ENCODE assay signal across 17 mouse cellular contexts in genomic region chr15:97256411-97256810, GRCm38 (mm10).
"Had no signal": no experiment of that assay in that cellular context is flagged by ENCODE, and none has a peak within 500 bp of the region (broad histone marks: within the 10 kb centered on the region; RNA-seq: fewer than 3 reads in every experiment).

No protein-coding gene starts in this region.

- H3K27ac ChIP-seq: midbrain, embryonic 10.5 days; midbrain, embryonic 12.5 days; neural tube, embryonic 13.5 days; neural tube, embryonic 15.5 days had no signal

- ATAC-seq: midbrain, embryonic 16.5 days had no signal

- DNase-seq: lung, postnatal 4 days; midbrain, embryonic 14.5 days; retina, postnatal 1 day; right cerebral cortex, adult 18-20 months; right cerebral cortex, postnatal 25 days; right cerebral cortex, postnatal 4 days; spleen, adult 18-20 months; thymus, adult 2 months; thymus, postnatal 25 days; thymus, postnatal 4 days had no signal

- H3K4me3 ChIP-seq: midbrain, embryonic 10.5 days; midbrain, embryonic 12.5 days; myocyte; neural tube, embryonic 13.5 days; neural tube, embryonic 15.5 days had no signal

- H3K9ac ChIP-seq: lung, embryonic 14.5 days; midbrain, embryonic 12.5 days; neural tube, embryonic 13.5 days; neural tube, embryonic 15.5 days had no signal

- H3K27me3 ChIP-seq: midbrain, embryonic 12.5 days; neural tube, embryonic 13.5 days; neural tube, embryonic 15.5 days had no signal

- H3K36me3 ChIP-seq: midbrain, embryonic 10.5 days; midbrain, embryonic 12.5 days; neural tube, embryonic 13.5 days; neural tube, embryonic 15.5 days had no signal

- H3K4me1 ChIP-seq: midbrain, embryonic 10.5 days; midbrain, embryonic 12.5 days; neural tube, embryonic 13.5 days; neural tube, embryonic 15.5 days had no signal

- H3K9me3 ChIP-seq: midbrain, embryonic 10.5 days; midbrain, embryonic 12.5 days; neural tube, embryonic 13.5 days; neural tube, embryonic 15.5 days had no signal

- H3K4me2 ChIP-seq: lung, embryonic 14.5 days; midbrain, embryonic 12.5 days; neural tube, embryonic 13.5 days; neural tube, embryonic 15.5 days had no signal
